Mouse (Mus musculus) embryonic fibroblast, embryonic 13.5 days (primary cell): ENCODE measurements around the gene Tsc2.

Experiments used
- CTCF ChIP-seq: IDR thresholded peaks from 2 replicates; pipeline ENCODE4 v1.5.1; 2011; ENCODE audit warnings: mild to moderate bottlenecking, control low read depth, low read length, moderate library complexity, borderline replicate concordance; ENCODE audit not compliant: insufficient read depth
- POLR2A ChIP-seq: IDR thresholded peaks from 2 replicates; pipeline ENCODE4 v1.6.1; 2011; ENCODE audit warnings: low read depth, mild to moderate bottlenecking, control low read depth, low read length, moderate library complexity

- TF ChIP-seq CTCF (no peak), POLR2A (no peak)
Observed at GRCm38 (mm10) chr17:24635694-24636093, 3.3 kb upstream of the Tsc2 start.
